Mouse (Mus musculus) liver, postnatal 0 days (tissue): ENCODE measurements around the gene Ntrk3.

Source experiments
- CTCF ChIP-seq: sonication (generic); IDR thresholded peaks from 2 replicates; pipeline ENCODE4 v1.5.1; 2016; ENCODE audit warnings: antibody characterized with exemption, low read depth
- EP300 ChIP-seq: IDR thresholded peaks from 2 replicates; pipeline ENCODE4 v1.6.1; 2016; ENCODE audit warnings: antibody characterized with exemption, low read depth, mild to moderate bottlenecking

- no peak for TF ChIP-seq CTCF
- no peak for TF ChIP-seq EP300
These were observed 210.2 kb downstream of the Ntrk3 start for GRCm38 (mm10) chr7:78527564-78527963.
